Mouse (Mus musculus): ENCODE results near the gene Lpcat3.

The Lpcat3 gene

GRCm38 (mm10) chr6:124738511-124739023, 75.7 kb downstream of the Lpcat3 start, which contains the start of gene Ptpn6:
Ptpn6 (minus strand) TSS chr6:124738714.
- peak; percentile 42 for DNase-seq (ENCODE audit: low read depth, low spot score)

GRCm38 (mm10) chr6:124739231-124739796, 76.5 kb downstream of the Lpcat3 start:
- DNase-seq (ENCODE audit: low read depth, low spot score): no peak

GRCm38 (mm10) chr6:124740211-124740887, 77.5 kb downstream of the Lpcat3 start:
- peak; percentile 61 for DNase-seq (ENCODE audit: low read depth, low spot score)

- peak; percentile 96 for DNase-seq (ENCODE audit: low read depth, low spot score)
These were observed 78.3 kb downstream of the Lpcat3 start, which contains the start of gene Grcc10 for GRCm38 (mm10) chr6:124740888-124741761. Grcc10 (minus strand) TSS chr6:124741374.

- no peak for DNase-seq (ENCODE audit: low read depth, low spot score)
These were observed 79.0 kb downstream of the Lpcat3 start for GRCm38 (mm10) chr6:124741842-124742241.

- no peak for DNase-seq (ENCODE audit: low read depth, low spot score)
These were observed 80.2 kb downstream of the Lpcat3 start for GRCm38 (mm10) chr6:124742839-124743514.

- DNase-seq (ENCODE audit: low read depth, low spot score): no peak
These were observed 80.8 kb downstream of the Lpcat3 start for GRCm38 (mm10) chr6:124743647-124744046.

- no peak for DNase-seq (ENCODE audit: low read depth, low spot score)
These were observed 82.0 kb downstream of the Lpcat3 start for GRCm38 (mm10) chr6:124744755-124745321.

- DNase-seq (ENCODE audit: low read depth, low spot score): peak; percentile 97
These were observed 82.9 kb downstream of the Lpcat3 start for GRCm38 (mm10) chr6:124745490-124746295.

GRCm38 (mm10) chr6:124746296-124746605, 83.4 kb downstream of the Lpcat3 start:
- no peak for DNase-seq (ENCODE audit: low read depth, low spot score)

- DNase-seq (ENCODE audit: low read depth, low spot score): no peak
These were observed 84.1 kb downstream of the Lpcat3 start for GRCm38 (mm10) chr6:124746654-124747632.

- no peak for DNase-seq (ENCODE audit: low read depth, low spot score)
These were observed 87.6 kb downstream of the Lpcat3 start for GRCm38 (mm10) chr6:124750405-124750804.

GRCm38 (mm10) chr6:124753861-124754260, 91.0 kb downstream of the Lpcat3 start:
- no peak for DNase-seq (ENCODE audit: low read depth, low spot score)

Data from mesoderm, embryonic 11.5 days (tissue).